Mouse (Mus musculus) stomach, postnatal 0 days (tissue): ENCODE data around the gene Clasp2. TPM values are rescaled to one million over a fixed set of nuclear protein-coding genes. Genes with fewer than 3 reads are reported as not detected.
A peak's percentile ranks its signal among the peaks of the same experiment; 100 is the strongest.

ENCODE experiments used
- ATAC-seq: fragments of 200-750 bp; cut with Nextera tagmentation; 2 replicates; pipeline ENCODE4 v1.8.0; 2017; ENCODE audit not compliant: low FRiP score, low TSS enrichment
- DNase-seq: peaks from one replicate; pipeline ENCODE4 v3.0.0-alpha.2; 2016; ENCODE audit warnings: low spot score
- H3K27ac ChIP-seq: fragments of 300-500 bp; sonication (generic); replicated peaks from 2 replicates; pipeline ENCODE4 v1.5.1; 2014; ENCODE audit warnings: mild to moderate bottlenecking, control low read depth
- H3K27me3 ChIP-seq: fragments of 300-500 bp; sonication (generic); 2 replicates; pipeline ENCODE4 v1.6.1; 2014; ENCODE audit warnings: low read length; ENCODE audit not compliant: control insufficient read depth, insufficient read depth
- H3K36me3 ChIP-seq: fragments of 300-500 bp; sonication (generic); 2 replicates; pipeline ENCODE4 v1.6.1; 2014; ENCODE audit warnings: low read length, mixed read lengths; ENCODE audit not compliant: control insufficient read depth, insufficient read depth
- H3K4me1 ChIP-seq: fragments of 300-500 bp; sonication (generic); replicated peaks from 2 replicates; pipeline ENCODE4 v1.6.1; 2014; ENCODE audit warnings: antibody characterized with exemption; ENCODE audit not compliant: control insufficient read depth, insufficient read depth
- H3K4me2 ChIP-seq: fragments of 300-500 bp; sonication (generic); replicated peaks from 2 replicates; pipeline ENCODE4 v1.6.1; 2014; ENCODE audit warnings: low read depth, mild to moderate bottlenecking, control low read depth, moderate library complexity
- H3K4me3 ChIP-seq: fragments of 300-500 bp; sonication (generic); 2 replicates; pipeline ENCODE4 v1.5.1; 2014; ENCODE audit warnings: low read depth, low read length, control low read depth
- H3K9ac ChIP-seq: fragments of 300-500 bp; sonication (generic); 2 replicates; pipeline ENCODE4 v1.6.1; 2014; ENCODE audit warnings: mild to moderate bottlenecking, low read length, control low read depth, mixed read lengths
- H3K9me3 ChIP-seq: fragments of 300-500 bp; sonication (generic); 2 replicates; pipeline ENCODE4 v1.6.1; 2016; ENCODE audit warnings: low read length; ENCODE audit not compliant: control insufficient read depth
- CTCF ChIP-seq: IDR thresholded peaks from 2 replicates; pipeline ENCODE4 v1.5.1; 2016; ENCODE audit warnings: antibody characterized with exemption, low read depth, mild to moderate bottlenecking, moderate library complexity
- EP300 ChIP-seq: optimal IDR thresholded peaks from 2 replicates; pipeline ENCODE3; 2016; ENCODE audit warnings: antibody characterized with exemption
- WGBS: fragments of 180-500 bp; shearing (Covaris S2); extraction: QIAGEN DNeasy Blood & Tissue Kit; methylation state at CpG from one replicate; pipeline ENCODE4 v1.1.7; 2014; 5-methylcytosine and 5-hydroxymethylcytosine counted together
- polyA plus RNA-seq: library from polyadenylated mRNA; unstranded; fragments of >200 nt; fragmentation: Nextera tagmentation; extraction: Ambion mirVana; gene quantifications from 2 replicates; pipeline ENCODE4 v1.2.1, GENCODE M21; 2015

Gene Clasp2
- polyA plus RNA-seq, 1 experiment from 2014 or later = 8.6 TPM

DNA sequence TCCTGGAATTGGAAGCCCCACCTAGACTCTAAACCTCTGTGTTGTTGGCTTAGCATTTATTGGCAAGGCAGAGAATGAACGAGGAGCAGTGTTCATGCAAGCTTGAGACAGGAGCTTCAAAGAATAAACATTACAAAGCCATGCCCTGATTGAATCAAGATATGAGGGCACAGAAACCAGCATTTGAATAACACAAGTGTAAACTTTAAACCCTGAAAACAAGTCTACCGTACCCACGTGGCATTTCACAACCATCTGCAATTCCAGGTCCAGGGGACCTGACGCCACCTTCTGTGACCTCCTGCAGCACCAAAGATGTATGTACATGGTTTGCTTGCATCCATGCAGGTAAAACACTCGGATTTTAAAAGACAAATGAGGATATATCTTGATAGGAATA, 181.4 kb downstream of the Clasp2 start:
- Histone ChIP-seq H3K9ac (no peak overlapping the region), H3K9me3 (no peaks in the 10 kb centered on the region), H3K27ac (no peak overlapping the region), H3K4me3 (no peak overlapping the region), H3K36me3 (peaks cover 3% of the 10 kb centered on the region; the same call in 1 of the 2 replicates), H3K4me1 (no peaks in the 10 kb centered on the region), H3K4me2 (no peak overlapping the region), H3K27me3 (no peaks in the 10 kb centered on the region)
- TF ChIP-seq EP300 (no peak), CTCF (no peak)
- 83% methylated on average over 5 of the region's 5 CpGs for WGBS
- DNase-seq (no peak), ATAC-seq (no peak)

DNA sequence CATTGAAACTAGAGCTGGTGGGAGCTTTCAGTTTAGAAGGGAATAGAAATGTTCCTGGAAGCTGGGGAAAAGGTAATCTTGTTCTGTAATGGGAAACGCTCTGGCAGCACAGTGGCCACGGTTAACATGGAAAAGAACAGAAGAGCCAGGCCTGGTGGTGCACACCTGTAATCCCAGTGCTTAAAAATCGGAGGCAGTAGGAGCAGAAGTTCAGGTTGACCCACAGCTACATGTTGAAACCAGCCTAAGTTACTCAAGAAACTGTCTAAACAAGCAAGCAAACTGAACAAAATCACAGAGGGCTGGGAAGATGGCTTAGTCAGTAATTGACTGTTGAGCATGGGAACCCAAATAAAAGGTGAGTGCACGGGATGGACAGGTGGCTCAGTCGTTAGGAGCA, 183.6 kb downstream of the Clasp2 start:
- 74% methylated on average over 5 of the region's 5 CpGs for WGBS
- Histone ChIP-seq H3K4me3 (no peak overlapping the region), H3K27me3 (no peaks in the 10 kb centered on the region), H3K9ac (no peak overlapping the region), H3K36me3 (peaks cover 3% of the 10 kb centered on the region; the same call in 1 of the 2 replicates), H3K27ac (no peak overlapping the region), H3K9me3 (no peaks in the 10 kb centered on the region), H3K4me1 (no peaks in the 10 kb centered on the region), H3K4me2 (no peak overlapping the region)
- TF ChIP-seq EP300 (no peak), CTCF (no peak)
- no peak for DNase-seq
- no peak for ATAC-seq

DNA sequence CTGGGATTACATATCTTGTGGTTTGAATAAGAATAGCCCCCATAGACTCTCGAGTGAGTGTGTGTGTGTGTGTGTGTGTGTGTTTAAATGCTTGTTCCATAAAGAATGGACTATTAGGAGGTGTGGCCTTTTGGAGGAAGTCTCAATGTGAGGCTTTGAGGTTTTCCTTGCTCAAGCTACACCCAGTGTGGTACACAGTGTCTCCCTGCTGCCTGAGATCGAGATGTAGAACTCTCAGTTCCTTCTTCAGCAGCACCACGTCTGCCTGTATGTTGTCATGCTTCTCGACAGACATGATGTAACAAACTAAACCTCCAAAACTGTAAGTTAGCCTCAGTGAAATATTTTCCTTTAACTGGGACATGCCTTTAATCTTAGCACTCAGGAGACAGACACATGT, 187.3 kb downstream of the Clasp2 start:
- TF ChIP-seq EP300 (no peak), CTCF (no peak)

DNA sequence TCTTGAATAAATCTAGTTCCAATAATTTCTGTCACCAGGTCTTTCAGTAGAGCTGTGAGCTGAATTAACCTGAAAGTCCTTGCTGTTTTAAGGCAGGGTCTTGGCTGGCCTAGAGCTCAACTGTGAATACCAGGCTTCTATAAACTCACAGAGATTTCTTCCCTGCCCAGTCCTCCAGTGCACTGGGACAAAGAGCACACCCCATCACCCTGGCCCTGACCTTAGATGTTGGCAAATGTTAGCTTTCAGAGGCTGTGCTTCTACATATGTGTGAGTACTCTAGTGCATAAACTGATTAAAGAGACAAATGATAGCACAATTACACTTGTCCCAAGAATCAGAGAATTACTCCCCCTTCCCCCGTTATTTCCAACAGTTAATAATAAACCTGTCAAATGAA, 188.4 kb downstream of the Clasp2 start:
- ATAC-seq = no peak
- H3K27ac ChIP-seq = no peak overlapping the region
- no peak overlapping the region for H3K4me3 ChIP-seq

More for the DNA sequence above, 187.3 kb downstream of the Clasp2 start:
- 71% methylated on average over 4 of the region's 4 CpGs for WGBS
- no peaks in the 10 kb centered on the region for H3K4me1 ChIP-seq
- no peaks in the 10 kb centered on the region for H3K9me3 ChIP-seq
- no peak overlapping the region for H3K27ac ChIP-seq
- no peak overlapping the region for H3K4me3 ChIP-seq
- H3K27me3 ChIP-seq = no peaks in the 10 kb centered on the region
- no peak overlapping the region for H3K4me2 ChIP-seq
- DNase-seq (no peak), ATAC-seq (no peak)
- no peak overlapping the region for H3K9ac ChIP-seq
- no peaks in the 10 kb centered on the region for H3K36me3 ChIP-seq

DNA sequence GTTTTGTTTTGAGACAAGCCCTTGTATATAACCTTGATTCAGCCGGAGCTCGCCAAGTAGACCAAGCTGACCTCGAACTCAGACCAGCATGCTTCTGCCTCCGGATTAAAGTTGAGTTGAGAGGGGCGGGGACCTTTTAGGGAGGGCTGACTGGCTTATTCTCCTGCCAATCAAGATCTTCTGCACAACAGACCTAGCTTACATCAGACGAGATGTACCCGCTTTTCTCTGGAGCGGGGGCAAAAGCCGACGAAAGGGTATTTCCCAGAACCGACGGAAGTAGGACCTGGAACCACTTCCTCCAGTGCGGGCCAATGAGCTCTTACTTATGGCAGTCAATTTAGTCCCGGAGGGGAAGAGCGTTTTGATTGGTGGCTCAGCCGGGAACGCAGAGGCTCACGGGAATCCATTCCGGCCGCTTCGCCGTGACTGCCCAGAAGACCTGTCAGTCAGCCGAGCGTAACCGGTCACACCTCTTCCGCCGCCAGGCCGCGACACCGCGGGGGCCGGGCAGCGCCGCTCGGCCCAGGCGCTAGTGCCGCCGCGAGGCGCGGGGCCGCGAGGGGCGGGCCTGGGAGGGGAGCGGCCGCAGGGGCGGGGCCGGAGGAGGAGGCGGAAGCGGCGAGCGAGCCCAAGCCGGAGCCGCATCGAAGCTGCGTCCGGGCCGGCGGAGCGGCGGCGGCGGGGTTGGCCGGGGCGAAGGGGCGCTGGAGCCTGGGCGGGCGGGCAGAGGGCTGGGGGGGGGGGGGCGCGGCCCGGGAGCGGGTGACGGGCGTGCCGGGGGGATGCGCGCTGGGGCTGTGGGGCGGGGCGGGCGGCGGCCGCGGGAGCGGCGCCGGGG, 189.5 kb downstream of the Clasp2 start, which contains the start of gene Ubp1:
Ubp1 (plus strand) TSS at position 401 of the 841 bp plus-strand sequence.
- no peak for TF ChIP-seq CTCF
- Histone ChIP-seq H3K36me3 (no peaks in the 10 kb centered on the region), H3K9me3 (no peaks in the 10 kb centered on the region), H3K4me3 (peak within 1 kb of the TSS; percentile 95), H3K27ac (peak within 1 kb of the TSS; percentile 94), H3K4me2 (peak within 1 kb of the TSS; percentile 94), H3K27me3 (no peaks in the 10 kb centered on the region), H3K4me1 (no peaks in the 10 kb centered on the region), H3K9ac (peak within 1 kb of the TSS; percentile 95)
- DNase-seq = peak; percentile 97
- under 1% methylated on average over 44 of the region's 86 CpGs for WGBS
- peak; percentile 99 for ATAC-seq

More for the DNA sequence above, 188.4 kb downstream of the Clasp2 start:
- DNase-seq = no peak
- Histone ChIP-seq H3K36me3 (no peaks in the 10 kb centered on the region), H3K9ac (no peak overlapping the region), H3K4me2 (no peak overlapping the region), H3K27me3 (no peaks in the 10 kb centered on the region), H3K4me1 (no peaks in the 10 kb centered on the region), H3K9me3 (no peaks in the 10 kb centered on the region)
- TF ChIP-seq EP300 (no peak), CTCF (no peak)
- 80% methylated on average over 1 of the region's 1 CpGs for WGBS
